Mouse (Mus musculus) CH12.LX (cell line): ENCODE measurements around the gene Nt5c1a.
A peak's percentile ranks its signal among the peaks of the same experiment; 100 is the strongest.

Experiments used
- CTCF ChIP-seq, 2 experiments: IDR thresholded peaks in 1 of 2; conservative IDR thresholded peaks in 1 of 2; 2 replicates each; pipeline ENCODE4 v1.5.1; 2011 to 2012; ENCODE audit warnings: low read depth in 2 of 2, low read length in 2 of 2, improper control_type of control experiment in 1 of 2, inconsistent platforms in 1 of 2, mild to moderate bottlenecking in 1 of 2, moderate library complexity in 1 of 2
- MYC ChIP-seq: IDR thresholded peaks from 2 replicates; pipeline ENCODE4 v1.6.1; 2011; ENCODE audit warnings: low read depth, mild to moderate bottlenecking, improper control_type of control experiment, low read length
- NELFE ChIP-seq: IDR thresholded peaks from 2 replicates; pipeline ENCODE4 v1.6.1; 2011; ENCODE audit warnings: low read depth, low read length, improper control_type of control experiment
- POLR2A ChIP-seq: IDR thresholded peaks from 2 replicates; pipeline ENCODE4 v1.6.1; 2011; ENCODE audit warnings: low read depth, mild to moderate bottlenecking, improper control_type of control experiment, low read length
- RCOR1 ChIP-seq: conservative IDR thresholded peaks from 2 replicates; pipeline ENCODE4 v1.6.1; 2012; ENCODE audit warnings: low read depth, mild to moderate bottlenecking, inconsistent platforms, low read length, improper control_type of control experiment
- USF1 ChIP-seq: IDR thresholded peaks from 2 replicates; pipeline ENCODE4 v1.6.1; 2014; ENCODE audit warnings: low read depth, mild to moderate bottlenecking, inconsistent platforms, low read length, improper control_type of control experiment

- peak in 1 of 2 experiments; percentile 41; a peak in 2 of 4 replicates for TF ChIP-seq CTCF (conservative IDR thresholded peaks at IDR 0.05 in 1 of 2, IDR thresholded peaks at IDR 0.05 in 1 of 2; ENCODE audit: low read depth in 2 of 2, low read length in 2 of 2)
- no peak for TF ChIP-seq NELFE
- TF ChIP-seq POLR2A, result no peak
- TF ChIP-seq USF1, result no peak
- TF ChIP-seq MYC, result no peak
- TF ChIP-seq RCOR1, result no peak
Observed at GRCm38 (mm10) chr4:123171811-123172210, 29.5 kb upstream of the Nt5c1a start.
